Mouse (Mus musculus) CH12.LX (cell line): ENCODE results near the gene Ubr4.

Experiments used
- CHD1 ChIP-seq: IDR thresholded peaks from 2 replicates; pipeline ENCODE4 v1.6.1; 2012; ENCODE audit warnings: low read depth, low read length, improper control_type of control experiment, inconsistent platforms
- CTCF ChIP-seq, 2 experiments: IDR thresholded peaks in 1 of 2; conservative IDR thresholded peaks in 1 of 2; 2 replicates each; pipeline ENCODE4 v1.5.1; 2011 to 2012; ENCODE audit warnings: low read depth in 2 of 2, low read length in 2 of 2, improper control_type of control experiment in 1 of 2, inconsistent platforms in 1 of 2, mild to moderate bottlenecking in 1 of 2, moderate library complexity in 1 of 2
- ETS1 ChIP-seq: conservative IDR thresholded peaks from 2 replicates; pipeline ENCODE4 v1.6.1; 2012; ENCODE audit warnings: low read depth, mild to moderate bottlenecking, inconsistent platforms, low read length, improper control_type of control experiment, moderate library complexity
- HCFC1 ChIP-seq: IDR thresholded peaks from 2 replicates; pipeline ENCODE4 v1.6.1; 2012; ENCODE audit warnings: low read depth, mild to moderate bottlenecking, inconsistent platforms, low read length, improper control_type of control experiment
- POLR2A ChIP-seq: IDR thresholded peaks from 2 replicates; pipeline ENCODE4 v1.6.1; 2011; ENCODE audit warnings: low read depth, mild to moderate bottlenecking, improper control_type of control experiment, low read length
- UBTF ChIP-seq: IDR thresholded peaks from 2 replicates; pipeline ENCODE4 v1.6.1; 2012; ENCODE audit warnings: low read depth, mild to moderate bottlenecking, inconsistent platforms, low read length, improper control_type of control experiment, moderate library complexity
- USF1 ChIP-seq: IDR thresholded peaks from 2 replicates; pipeline ENCODE4 v1.6.1; 2014; ENCODE audit warnings: low read depth, mild to moderate bottlenecking, inconsistent platforms, low read length, improper control_type of control experiment
- ZC3H11A ChIP-seq: IDR thresholded peaks from 2 replicates; pipeline ENCODE4 v1.6.1; 2012; ENCODE audit warnings: low read depth, mild to moderate bottlenecking, inconsistent platforms, low read length, improper control_type of control experiment
- ZKSCAN1 ChIP-seq: IDR thresholded peaks from 2 replicates; pipeline ENCODE4 v1.6.1; 2012; ENCODE audit warnings: low read depth, inconsistent platforms, low read length, improper control_type of control experiment, borderline replicate concordance
- ZMIZ1 ChIP-seq: IDR thresholded peaks from 2 replicates; pipeline ENCODE4 v1.6.1; 2012; ENCODE audit warnings: low read depth, mild to moderate bottlenecking, inconsistent platforms, low read length, improper control_type of control experiment

- TF ChIP-seq USF1 (no peak), ZC3H11A (no peak), POLR2A (no peak), CHD1 (no peak), UBTF (no peak), CTCF (conservative IDR thresholded peaks at IDR 0.05 in 1 of 2, IDR thresholded peaks at IDR 0.05 in 1 of 2; ENCODE audit: low read depth in 2 of 2, low read length in 2 of 2) (no peak), ETS1 (no peak), ZKSCAN1 (no peak), HCFC1 (no peak), ZMIZ1 (no peak)
Observed at GRCm38 (mm10) chr4:139503919-139504318, 151.5 kb downstream of the Ubr4 start.
